In the genomic region with DNA sequence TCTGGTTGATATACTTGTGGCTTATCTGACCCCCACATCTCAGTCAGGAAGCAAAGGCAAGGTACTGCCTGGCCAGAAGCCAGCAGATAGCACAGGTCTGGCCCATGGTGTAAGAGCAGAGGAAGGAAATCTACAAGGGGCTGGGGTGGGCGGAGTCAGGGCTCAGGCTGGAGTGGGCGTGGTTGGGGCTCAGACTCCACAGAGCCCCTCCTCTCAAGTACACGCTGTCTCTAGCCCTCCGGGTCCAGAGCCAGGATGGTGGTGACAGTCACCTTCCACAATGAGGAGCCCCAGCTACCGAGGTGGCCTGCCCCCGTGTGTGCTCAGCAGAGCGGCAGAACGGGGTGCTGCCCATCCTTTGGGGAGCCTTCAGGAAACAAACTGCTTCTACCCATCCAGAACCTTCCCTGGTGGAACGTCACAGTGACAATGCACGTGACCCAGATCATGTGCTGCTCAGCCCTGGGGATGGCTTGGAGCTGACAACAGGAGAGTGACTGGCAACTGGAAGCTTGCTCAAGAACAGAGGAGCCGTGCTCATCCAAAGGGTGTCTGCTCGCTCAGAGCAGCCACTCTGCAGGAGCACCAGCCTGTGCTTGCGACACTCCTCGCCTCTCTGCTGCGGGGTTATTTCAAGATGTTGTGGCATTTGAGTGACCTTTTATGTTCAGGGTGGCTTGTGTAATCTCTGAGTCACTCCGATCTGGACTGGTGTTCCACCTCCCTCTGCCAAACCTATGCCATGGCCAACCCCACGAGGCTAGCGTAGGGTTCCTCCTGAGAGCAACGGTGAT, we compare ENCODE assay signal across 8 mouse cellular contexts. TPM values are rescaled to one million over a fixed set of nuclear protein-coding genes. Genes with fewer than 3 reads are reported as not detected.
A peak's percentile ranks its signal among the peaks of the same experiment; 100 is the strongest.
DNase-seq lines count a peak whose midpoint lies in the region; ATAC-seq and TF ChIP-seq lines count a peak whose summit lies in the region.

No protein-coding gene starts in this region.

- no peaks in the 10 kb centered on the region for H3K79me2 ChIP-seq in liver, adult 2 months (ENCODE audit: control insufficient read depth, insufficient read depth, low read length)

- H3K4me3 ChIP-seq in forebrain, embryonic 15.5 days: peak overlapping the region; percentile 28
- H3K4me3 ChIP-seq in hindbrain, embryonic 12.5 days: 0 out of 2 replicates have a peak overlapping the region, but pooled peaks have one; percentile 7
- H3K4me3 ChIP-seq in liver, adult 2 months (ENCODE audit: insufficient read depth, low read depth, low read length): no peak overlapping the region
- 0 out of 2 replicates have a peak overlapping the region, but pooled peaks have one; percentile 4 for H3K4me3 ChIP-seq in midbrain, postnatal 0 days (ENCODE audit: low read depth, low read length)

- intact Hi-C loops in left cerebral cortex, postnatal 14 days (cut with DNase I): no loop called here

- no peaks in the 10 kb centered on the region for H3K36me3 ChIP-seq in forebrain, embryonic 15.5 days
- no peaks in the 10 kb centered on the region for H3K36me3 ChIP-seq in hindbrain, embryonic 12.5 days
- H3K36me3 ChIP-seq in liver, adult 2 months (ENCODE audit: control insufficient read depth, insufficient read depth, low read length): no peaks in the 10 kb centered on the region
- no peaks in the 10 kb centered on the region for H3K36me3 ChIP-seq in midbrain, postnatal 0 days (ENCODE audit: insufficient read depth, low read length)

- TF ChIP-seq CTCF in liver, adult 2 months (IDR thresholded peaks at IDR 0.05; ENCODE audit: low read depth, low read length): no peak
- no peak for TF ChIP-seq CTCF in midbrain, postnatal 0 days (IDR thresholded peaks at IDR 0.05)

- 39% methylated on average over 19 of the region's 19 CpGs for WGBS in forebrain, embryonic 15.5 days
- WGBS in hindbrain, embryonic 12.5 days: 37% methylated on average over 19 of the region's 19 CpGs
- WGBS in liver, adult 2 months: 9% methylated on average over 19 of the region's 19 CpGs
- 40% methylated on average over 19 of the region's 19 CpGs for WGBS in midbrain, postnatal 0 days

- H3K4me1 ChIP-seq in forebrain, embryonic 15.5 days: peaks cover 6% of the 10 kb centered on the region
- peaks cover 11% of the 10 kb centered on the region for H3K4me1 ChIP-seq in hindbrain, embryonic 12.5 days
- peaks cover 22% of the 10 kb centered on the region for H3K4me1 ChIP-seq in liver, adult 2 months (ENCODE audit: control insufficient read depth, insufficient read depth, low read length)
- peaks cover 3% of the 10 kb centered on the region; the same call in 1 of the 2 replicates for H3K4me1 ChIP-seq in midbrain, postnatal 0 days (ENCODE audit: insufficient read depth, low read length)

- peak overlapping the region; percentile 44 for H3K4me2 ChIP-seq in forebrain, embryonic 15.5 days (replicated peaks)
- peak overlapping the region; percentile 47 for H3K4me2 ChIP-seq in hindbrain, embryonic 12.5 days (replicated peaks)
- peak overlapping the region; percentile 37 for H3K4me2 ChIP-seq in midbrain, postnatal 0 days (ENCODE audit: low read depth, low read length, poor library complexity, severe bottlenecking)

- H3K27ac ChIP-seq in forebrain, embryonic 15.5 days (replicated peaks): no peak overlapping the region; the same call in 1 of the 2 replicates
- no peak overlapping the region for H3K27ac ChIP-seq in hindbrain, embryonic 12.5 days
- peak overlapping the region; percentile 53 for H3K27ac ChIP-seq in liver, adult 2 months (replicated peaks; ENCODE audit: insufficient read depth, low read depth, low read length)
- peak overlapping the region; percentile 32; the same call in 1 of the 2 replicates for H3K27ac ChIP-seq in midbrain, postnatal 0 days (ENCODE audit: low read depth, low read length)

- TF ChIP-seq POLR2A in liver, adult 2 months (IDR thresholded peaks at IDR 0.05; ENCODE audit: extremely low read depth, insufficient read depth, low read length): no peak

- DNase-seq in left cerebral cortex, postnatal 14 days (ENCODE audit: low spot score in 2 of 2): peak; percentile 34 to 65
- DNase-seq in left cerebral cortex, adult 11 months (ENCODE audit: low spot score): no peak
- DNase-seq in adrenal gland, postnatal 14 days: peak; percentile 83
- peak; percentile 98 for DNase-seq in liver, adult 2 months (ENCODE audit: extremely low read depth, low read depth, low spot score)
- peak; percentile 66 for DNase-seq in midbrain, postnatal 0 days (ENCODE audit: low spot score)
- peak; percentile 76 for DNase-seq in thymus, postnatal 25 days

- peak overlapping the region; percentile 16; the same call in 1 of the 2 replicates for H3K9ac ChIP-seq in forebrain, embryonic 15.5 days (replicated peaks)
- H3K9ac ChIP-seq in hindbrain, embryonic 12.5 days: no peak overlapping the region
- peak overlapping the region; percentile 28 for H3K9ac ChIP-seq in liver, adult 2 months (ENCODE audit: low read depth, low read length)
- H3K9ac ChIP-seq in midbrain, postnatal 0 days (replicated peaks; ENCODE audit: low read length, poor library complexity, severe bottlenecking): no peak overlapping the region

- no peaks in the 10 kb centered on the region for H3K27me3 ChIP-seq in forebrain, embryonic 15.5 days
- H3K27me3 ChIP-seq in hindbrain, embryonic 12.5 days: no peaks in the 10 kb centered on the region
- H3K27me3 ChIP-seq in liver, adult 2 months (ENCODE audit: control insufficient read depth, insufficient read depth, low read length): no peaks in the 10 kb centered on the region
- no peaks in the 10 kb centered on the region for H3K27me3 ChIP-seq in midbrain, postnatal 0 days (ENCODE audit: insufficient read depth, low read length)

- H3K9me3 ChIP-seq in forebrain, embryonic 15.5 days: no peaks in the 10 kb centered on the region
- no peaks in the 10 kb centered on the region for H3K9me3 ChIP-seq in hindbrain, embryonic 12.5 days (replicated peaks)
- no peaks in the 10 kb centered on the region for H3K9me3 ChIP-seq in midbrain, postnatal 0 days (ENCODE audit: low read length)

- ATAC-seq in forebrain, embryonic 15.5 days (replicated peaks): peak; percentile 78
- ATAC-seq in hindbrain, embryonic 12.5 days (ENCODE audit: low FRiP score): peak; percentile 59
- peak; percentile 80 for ATAC-seq in midbrain, postnatal 0 days (ENCODE audit: low FRiP score)

RNA-seq across cellular contexts. Expression of a gene that starts 9.3 kb away (rescaled TPM):
- total RNA-seq in left cerebral cortex, postnatal 14 days (2021): 1 to 10 TPM; 6.5 to 8.4 TPM
- total RNA-seq in adrenal gland, postnatal 14 days (2021): 34.1 and 37.6 TPM in 2 replicates
- polyA plus RNA-seq in forebrain, embryonic 15.5 days (2015; fragmentation: Nextera tagmentation; extraction: Ambion mirVana): 2.0 and 2.2 TPM in 2 replicates
- 3.3 and 5.0 TPM in 2 replicates for polyA plus RNA-seq in hindbrain, embryonic 12.5 days (2016; fragmentation: Nextera tagmentation; extraction: Ambion mirVana)
- total RNA-seq in liver, adult 2 months (2014; rRNA removed): 20.5 and 21.7 TPM in 2 replicates
- polyA plus RNA-seq in liver, adult 2 months (2012; rRNA removed): 26.1 and 26.7 TPM in 2 replicates
- 2.0 and 4.1 TPM in 2 replicates for total RNA-seq in midbrain, postnatal 0 days (2014; rRNA removed)
- 8.2 and 9.4 TPM in 2 replicates for polyA plus RNA-seq in midbrain, postnatal 0 days (2015; fragmentation: Nextera tagmentation; extraction: Ambion mirVana)

RNA-seq across cellular contexts. Expression of a gene that starts 15.4 kb away (rescaled TPM):
- 10 to 100 TPM; 14.5 to 16.8 TPM for total RNA-seq in left cerebral cortex, postnatal 14 days (2021)
- total RNA-seq in adrenal gland, postnatal 14 days (2021): 48.4 and 54.1 TPM in 2 replicates
- 77.2 and 91.2 TPM in 2 replicates for polyA plus RNA-seq in forebrain, embryonic 15.5 days (2015; fragmentation: Nextera tagmentation; extraction: Ambion mirVana)
- polyA plus RNA-seq in hindbrain, embryonic 12.5 days (2016; fragmentation: Nextera tagmentation; extraction: Ambion mirVana): 100 and 124 TPM in 2 replicates
- total RNA-seq in liver, adult 2 months (2014; rRNA removed): 11.5 and 15.4 TPM in 2 replicates
- 12.8 and 14.9 TPM in 2 replicates for polyA plus RNA-seq in liver, adult 2 months (2012; rRNA removed)
- total RNA-seq in midbrain, postnatal 0 days (2014; rRNA removed): 24.0 and 25.4 TPM in 2 replicates
- 43.4 and 45.5 TPM in 2 replicates for polyA plus RNA-seq in midbrain, postnatal 0 days (2015; fragmentation: Nextera tagmentation; extraction: Ambion mirVana)

RNA-seq across cellular contexts. Expression of a gene that starts 40.5 kb away (rescaled TPM):
- total RNA-seq in left cerebral cortex, postnatal 14 days (2021): 10 to 100 TPM; 70.1 to 84.3 TPM
- total RNA-seq in adrenal gland, postnatal 14 days (2021): 25.3 and 33.2 TPM in 2 replicates
- polyA plus RNA-seq in forebrain, embryonic 15.5 days (2015; fragmentation: Nextera tagmentation; extraction: Ambion mirVana): 3.0 and 3.9 TPM in 2 replicates
- polyA plus RNA-seq in hindbrain, embryonic 12.5 days (2016; fragmentation: Nextera tagmentation; extraction: Ambion mirVana): 1.5 and 2.1 TPM in 2 replicates
- total RNA-seq in liver, adult 2 months (2014; rRNA removed): 15.5 and 22.9 TPM in 2 replicates
- polyA plus RNA-seq in liver, adult 2 months (2012; rRNA removed): 24.6 and 30.7 TPM in 2 replicates
- 3.6 and 3.7 TPM in 2 replicates for total RNA-seq in midbrain, postnatal 0 days (2014; rRNA removed)
- 1.3 TPM in 2 replicates for polyA plus RNA-seq in midbrain, postnatal 0 days (2015; fragmentation: Nextera tagmentation; extraction: Ambion mirVana)

RNA-seq across cellular contexts. Expression of a gene that starts 45.6 kb away (rescaled TPM):
- total RNA-seq in left cerebral cortex, postnatal 14 days (2021): 100 to 1,000 TPM; 137 to 144 TPM
- total RNA-seq in adrenal gland, postnatal 14 days (2021): 245 and 247 TPM in 2 replicates
- polyA plus RNA-seq in forebrain, embryonic 15.5 days (2015; fragmentation: Nextera tagmentation; extraction: Ambion mirVana): 79.1 and 147 TPM in 2 replicates
- polyA plus RNA-seq in hindbrain, embryonic 12.5 days (2016; fragmentation: Nextera tagmentation; extraction: Ambion mirVana): 154 and 156 TPM in 2 replicates
- total RNA-seq in liver, adult 2 months (2014; rRNA removed): 30.5 and 31.8 TPM in 2 replicates
- 56.7 and 60.5 TPM in 2 replicates for polyA plus RNA-seq in liver, adult 2 months (2012; rRNA removed)
- total RNA-seq in midbrain, postnatal 0 days (2014; rRNA removed): 201 and 208 TPM in 2 replicates
- 93.1 and 93.3 TPM in 2 replicates for polyA plus RNA-seq in midbrain, postnatal 0 days (2015; fragmentation: Nextera tagmentation; extraction: Ambion mirVana)

RNA-seq across cellular contexts. Expression of a gene that starts 49.5 kb away (rescaled TPM):
- total RNA-seq in left cerebral cortex, postnatal 14 days (2021): under 1 TPM; 0.25 to 0.68 TPM
- 2.8 and 4.6 TPM in 2 replicates for total RNA-seq in adrenal gland, postnatal 14 days (2021)
- 0.98 TPM in 2 replicates for polyA plus RNA-seq in forebrain, embryonic 15.5 days (2015; fragmentation: Nextera tagmentation; extraction: Ambion mirVana)
- 5.8 and 7.5 TPM in 2 replicates for polyA plus RNA-seq in hindbrain, embryonic 12.5 days (2016; fragmentation: Nextera tagmentation; extraction: Ambion mirVana)
- total RNA-seq in liver, adult 2 months (2014; rRNA removed): 0.83 and 1.9 TPM in 2 replicates
- 7.9 and 10.1 TPM in 2 replicates for polyA plus RNA-seq in liver, adult 2 months (2012; rRNA removed)
- total RNA-seq in midbrain, postnatal 0 days (2014; rRNA removed): 0.94 and 1.5 TPM in 2 replicates
- polyA plus RNA-seq in midbrain, postnatal 0 days (2015; fragmentation: Nextera tagmentation; extraction: Ambion mirVana): 1.2 and 1.8 TPM in 2 replicates

Comparison
In these comparisons a context has a peak if more than half of its experiments do, and no peak if none do; other contexts are left out.
1. H3K27ac ChIP-seq: peak in liver, adult 2 months (single experiment) and midbrain, postnatal 0 days (single experiment); none in forebrain, embryonic 15.5 days (single experiment) and hindbrain, embryonic 12.5 days (single experiment).
2. H3K9ac ChIP-seq: peak in forebrain, embryonic 15.5 days (single experiment) and liver, adult 2 months (single experiment); none in hindbrain, embryonic 12.5 days (single experiment) and midbrain, postnatal 0 days (single experiment).
3. Peak in every context shown above with its lines, with median percentiles within 50 percentile points of each other: ATAC-seq and H3K4me2 ChIP-seq.